Mouse (Mus musculus) olfactory bulb, adult 2 months (tissue): Measurements from ENCODE around the gene Phxr2.

Experiments
- CTCF ChIP-seq: fragments of 200-500 bp; IDR thresholded peaks from 2 replicates; pipeline ENCODE4 v1.5.1; 2012; ENCODE audit warnings: low read depth, mild to moderate bottlenecking, low read length, moderate library complexity; ENCODE audit not compliant: insufficient read depth
- POLR2A ChIP-seq: fragments of 200-500 bp; IDR thresholded peaks from 2 replicates; pipeline ENCODE4 v1.6.1; 2012; ENCODE audit warnings: mild to moderate bottlenecking, low read depth, low read length, moderate library complexity; ENCODE audit not compliant: insufficient read depth

- no peak for TF ChIP-seq POLR2A
- TF ChIP-seq CTCF = no peak
Observed at GRCm38 (mm10) chr10:99119471-99119870, 6.7 kb downstream of the Phxr2 start.
